Mouse (Mus musculus) C2C12 (cell line): Measurements from ENCODE around the gene Snx25. TPM values are rescaled to one million over a fixed set of nuclear protein-coding genes. Genes with fewer than 3 reads are reported as not detected.

ENCODE experiments used
- H3K27me3 ChIP-seq: one replicate; pipeline ENCODE4 v1.6.1; 2011; ENCODE audit not compliant: control insufficient read depth, insufficient read depth, insufficient read length
- H3K36me3 ChIP-seq: one replicate; pipeline ENCODE4 v1.6.1; 2011; ENCODE audit not compliant: control insufficient read depth, insufficient read depth
- H3K4me3 ChIP-seq: one replicate; pipeline ENCODE4 v1.5.1; 2011; ENCODE audit warnings: mild to moderate bottlenecking, control low read depth; ENCODE audit not compliant: poor library complexity, insufficient read depth, severe bottlenecking
- H3K79me2 ChIP-seq: one replicate; pipeline ENCODE4 v1.6.1; 2011; ENCODE audit not compliant: control insufficient read depth, insufficient read depth
- H3K79me3 ChIP-seq: one replicate; pipeline ENCODE4 v1.6.1; 2011; ENCODE audit warnings: low read depth, control low read depth
- H3ac ChIP-seq: one replicate; pipeline ENCODE3; 2011; ENCODE audit warnings: low read depth; ENCODE audit not compliant: control insufficient read depth, insufficient read length
- CEBPB ChIP-seq: IDR thresholded peaks from one replicate; pipeline ENCODE4 v1.6.1; 2011; ENCODE audit warnings: low read depth, mild to moderate bottlenecking, control low read depth, moderate library complexity
- CTCF ChIP-seq: IDR thresholded peaks from one replicate; pipeline ENCODE4 v1.5.1; 2011; ENCODE audit not compliant: control insufficient read depth, insufficient read depth, insufficient read length
- FOSL1 ChIP-seq: IDR thresholded peaks from one replicate; pipeline ENCODE4 v1.8.0; 2011; ENCODE audit warnings: mild to moderate bottlenecking, low read length; ENCODE audit not compliant: poor library complexity, insufficient read depth, severe bottlenecking
- MAX ChIP-seq: IDR thresholded peaks from one replicate; pipeline ENCODE4 v1.6.1; 2011; ENCODE audit warnings: mild to moderate bottlenecking, control low read depth
- MYOD1 ChIP-seq: IDR thresholded peaks from one replicate; pipeline ENCODE4 v1.6.1; 2011; ENCODE audit warnings: low read depth; ENCODE audit not compliant: control insufficient read depth, insufficient read length
- MYOG ChIP-seq: IDR thresholded peaks from one replicate; pipeline ENCODE4 v1.6.1; 2011; ENCODE audit not compliant: control insufficient read depth, insufficient read length; ENCODE audit errors: extremely low read depth
- USF1 ChIP-seq: IDR thresholded peaks from one replicate; pipeline ENCODE4 v1.6.1; 2011; ENCODE audit warnings: low read depth, mild to moderate bottlenecking, control low read depth, moderate library complexity
- polyA plus RNA-seq: library from polyadenylated mRNA; unstranded; fragments of >200 nt; fragmentation: generic; extraction: Trizol; gene quantifications from one replicate; pipeline ENCODE4 v1.2.1, GENCODE M21; 2012; ENCODE audit warnings: missing spikeins

Gene Snx25
- polyA plus RNA-seq, 1 experiment, result 11.3 TPM

GRCm38 (mm10) chr8:46149782-46150181 is 2.2 kb downstream of the Snx25 start:
- Histone ChIP-seq H3K79me2 (peaks cover 4% of the 10 kb centered on the region), H3ac (no peak overlapping the region), H3K36me3 (no peaks in the 10 kb centered on the region), H3K4me3 (no peak overlapping the region), H3K27me3 (no peaks in the 10 kb centered on the region), H3K79me3 (no peaks in the 10 kb centered on the region)
- TF ChIP-seq CEBPB (no peak), CTCF (no peak), FOSL1 (no peak), MYOD1 (no peak), MYOG (no peak), MAX (no peak), USF1 (no peak)

GRCm38 (mm10) chr8:46149306-46149705 is 2.7 kb downstream of the Snx25 start:
- Histone ChIP-seq H3K36me3 (no peaks in the 10 kb centered on the region), H3K27me3 (no peaks in the 10 kb centered on the region), H3K79me3 (no peaks in the 10 kb centered on the region), H3ac (no peak overlapping the region), H3K79me2 (peaks cover 4% of the 10 kb centered on the region), H3K4me3 (no peak overlapping the region)
- TF ChIP-seq MAX (no peak), MYOD1 (no peak), FOSL1 (no peak), MYOG (no peak), CEBPB (no peak), USF1 (no peak), CTCF (no peak)

GRCm38 (mm10) chr8:46146173-46146572 is 5.8 kb downstream of the Snx25 start:
- Histone ChIP-seq H3K79me3 (peaks cover 4% of the 10 kb centered on the region), H3K79me2 (peaks cover 17% of the 10 kb centered on the region), H3K36me3 (no peaks in the 10 kb centered on the region), H3K4me3 (no peak overlapping the region), H3K27me3 (no peaks in the 10 kb centered on the region), H3ac (no peak overlapping the region)
- TF ChIP-seq MAX (no peak), CEBPB (no peak), USF1 (no peak), FOSL1 (no peak), MYOG (no peak), MYOD1 (no peak), CTCF (no peak)

DNA sequence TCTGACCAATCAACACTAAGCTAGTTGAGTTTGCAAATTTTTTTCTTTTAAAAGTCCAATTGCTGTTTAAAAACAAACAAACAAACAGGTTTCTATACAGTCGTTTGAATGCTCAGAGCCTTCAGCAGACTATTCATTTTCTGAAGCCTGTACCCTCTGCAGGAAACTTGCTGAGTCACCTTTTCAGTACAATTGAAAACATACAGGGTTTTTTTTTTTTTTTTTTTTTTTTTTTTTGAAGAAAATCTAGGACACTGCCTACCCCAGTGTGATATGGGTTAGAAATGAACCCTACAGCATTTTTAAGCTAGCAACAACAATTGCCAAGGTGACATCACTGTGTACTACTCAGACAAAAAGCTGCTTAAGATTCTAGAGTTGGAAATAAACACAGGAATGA is 8.0 kb downstream of the Snx25 start:
- peaks cover 4% of the 10 kb centered on the region for H3K79me3 ChIP-seq
- TF ChIP-seq USF1 (no peak), CEBPB (no peak), MYOG (no peak), CTCF (no peak), MAX (no peak), MYOD1 (no peak)
- no peak overlapping the region for H3ac ChIP-seq
- peaks cover 17% of the 10 kb centered on the region for H3K79me2 ChIP-seq
- no peaks in the 10 kb centered on the region for H3K36me3 ChIP-seq
- no peak overlapping the region for H3K4me3 ChIP-seq
- no peaks in the 10 kb centered on the region for H3K27me3 ChIP-seq

DNA sequence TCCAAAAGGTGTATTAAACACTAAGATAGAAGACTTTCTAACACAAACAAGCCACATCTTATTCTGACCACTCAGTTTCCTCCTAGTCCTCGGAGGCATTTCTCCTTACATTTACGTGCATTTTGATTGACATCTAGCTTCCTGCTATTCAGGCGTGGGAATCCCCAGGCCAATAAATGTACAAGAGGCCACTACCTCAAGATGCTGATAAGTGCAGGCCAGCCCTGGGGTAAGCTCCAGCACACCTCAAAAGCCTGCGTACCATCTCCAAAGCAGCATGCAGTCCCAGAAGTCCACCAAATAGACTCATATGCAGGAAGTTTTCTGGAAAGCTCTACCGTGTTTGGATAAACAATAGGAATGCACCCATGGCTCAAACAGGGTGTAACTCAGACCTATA is 8.5 kb downstream of the Snx25 start:
- peaks cover 17% of the 10 kb centered on the region for H3K79me2 ChIP-seq
- TF ChIP-seq USF1 (no peak), CTCF (no peak), MYOD1 (no peak)
- no peaks in the 10 kb centered on the region for H3K36me3 ChIP-seq
- no peak overlapping the region for H3K4me3 ChIP-seq
- H3K27me3 ChIP-seq, result no peaks in the 10 kb centered on the region
- H3K79me3 ChIP-seq, result peaks cover 4% of the 10 kb centered on the region
- no peak overlapping the region for H3ac ChIP-seq

GRCm38 (mm10) chr8:46142498-46143081 is 9.4 kb downstream of the Snx25 start:
- no peak for TF ChIP-seq FOSL1
- no peak for TF ChIP-seq MAX
- H3K27me3 ChIP-seq, result no peaks in the 10 kb centered on the region
- peaks cover 17% of the 10 kb centered on the region for H3K79me2 ChIP-seq
- H3K4me3 ChIP-seq, result no peak overlapping the region
- peaks cover 4% of the 10 kb centered on the region for H3K79me3 ChIP-seq
- H3ac ChIP-seq, result no peak overlapping the region
- no peaks in the 10 kb centered on the region for H3K36me3 ChIP-seq
